Mouse (Mus musculus) kidney, adult 9 months (tissue): ENCODE measurements at regions not wholly inside any gene's neighbourhood (a gene's known extent, or its start where the extent isn't known, plus 50 kb on each side); places are given as distances from the start of the nearest gene placed in this dataset.
A peak's percentile ranks its signal among the peaks of the same experiment; 100 is the strongest.
"Not testable (repeated sequence)": the region's sequence is repeated elsewhere in the genome, so short reads cannot be mapped to it uniquely, and the experiment has no call there.

Experiments used
- DNase-seq: peaks from one replicate; pipeline ENCODE4 v3.0.0; 2022

DNA sequence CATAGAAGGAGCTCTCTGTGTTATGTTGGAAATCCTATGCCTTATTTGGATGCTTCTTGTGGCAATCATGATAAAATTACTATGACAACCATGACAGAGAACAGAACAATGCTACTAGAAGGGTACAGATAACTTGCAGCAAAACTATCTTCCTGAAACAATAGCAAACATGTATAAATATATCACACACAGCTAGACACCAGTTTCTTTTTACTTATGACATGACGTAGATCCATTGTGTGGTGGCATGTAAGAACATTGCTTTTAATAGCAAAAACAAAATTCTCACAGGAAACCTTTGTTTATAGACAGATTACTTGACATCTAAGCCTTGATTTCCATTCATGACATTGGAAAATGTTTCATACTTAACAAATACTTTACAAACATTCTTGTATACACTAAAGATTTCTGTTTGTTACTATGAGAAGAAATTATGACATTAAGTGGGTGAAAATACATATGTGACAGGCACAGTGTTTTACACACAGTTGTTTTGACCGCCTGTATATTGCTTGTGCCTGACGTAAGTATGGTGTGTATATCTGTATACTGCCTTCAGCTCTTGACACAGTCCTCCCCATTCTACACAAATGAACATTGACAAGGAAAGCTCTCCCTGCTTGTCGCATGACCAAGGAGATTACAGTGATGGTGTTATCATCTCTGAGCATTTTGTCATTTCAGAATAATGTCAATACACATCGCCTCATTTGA, 113.6 kb upstream of the Emcn start:
- DNase-seq = no peak

DNA sequence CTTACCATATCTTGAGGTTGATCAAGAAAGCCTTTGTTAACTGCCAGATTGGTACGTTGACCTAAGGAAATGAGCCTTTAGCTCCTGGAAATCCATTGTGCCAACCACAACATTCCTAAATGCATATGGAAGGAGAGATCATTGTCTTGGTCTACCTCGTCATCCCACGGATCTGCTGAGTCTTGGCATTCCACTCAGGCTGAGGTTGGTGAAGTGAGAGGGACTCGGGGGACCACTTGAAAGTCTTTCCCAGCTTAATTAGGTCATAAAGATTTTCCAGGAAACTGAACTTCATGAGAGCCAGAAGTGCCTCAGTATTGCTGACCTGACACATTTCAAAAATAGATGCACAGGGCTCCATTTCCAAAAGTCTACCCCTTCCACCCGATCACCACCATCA, 112.5 kb upstream of the Emcn start:
- DNase-seq = no peak

DNA sequence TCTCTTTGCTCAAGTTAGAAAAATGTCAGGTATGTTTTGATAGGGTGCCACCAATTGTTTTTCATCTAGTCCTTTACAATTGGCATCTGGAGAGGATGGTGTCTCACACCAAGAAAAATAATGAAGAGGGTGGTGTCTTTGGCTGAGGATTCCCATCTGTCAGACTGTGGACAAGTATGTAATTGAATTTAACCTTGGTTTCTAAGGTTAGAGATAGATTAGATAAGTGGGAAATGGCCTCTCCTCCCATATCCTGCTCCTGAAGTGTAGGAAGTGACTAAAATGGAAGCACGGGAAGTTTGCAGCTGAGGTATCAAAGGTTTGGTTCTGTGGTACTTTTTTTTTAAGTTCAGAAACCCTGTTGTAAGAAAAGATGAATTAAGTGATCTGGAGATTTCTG, 98.0 kb upstream of the Emcn start:
- peak; percentile 58 for DNase-seq

DNA sequence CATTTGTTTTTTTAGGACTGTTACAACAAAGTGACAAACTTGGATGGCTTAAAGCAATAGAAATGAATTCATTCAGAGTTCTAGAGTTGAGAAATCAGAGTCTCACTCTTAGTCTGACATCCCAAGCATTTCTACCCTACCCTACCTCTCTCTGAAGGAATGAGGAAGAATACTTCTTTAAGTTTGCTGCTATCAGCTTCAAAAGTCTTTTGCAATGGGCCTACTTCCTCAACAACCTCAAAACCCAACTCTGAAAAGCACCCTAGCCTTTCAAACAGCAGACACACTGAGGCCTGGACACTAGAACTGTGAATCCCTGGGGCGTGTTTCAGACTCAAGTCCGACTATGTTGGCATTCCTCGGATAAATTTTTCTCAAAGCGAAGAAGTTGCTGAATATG, 77.0 kb upstream of the Emcn start:
- DNase-seq = no peak

DNA sequence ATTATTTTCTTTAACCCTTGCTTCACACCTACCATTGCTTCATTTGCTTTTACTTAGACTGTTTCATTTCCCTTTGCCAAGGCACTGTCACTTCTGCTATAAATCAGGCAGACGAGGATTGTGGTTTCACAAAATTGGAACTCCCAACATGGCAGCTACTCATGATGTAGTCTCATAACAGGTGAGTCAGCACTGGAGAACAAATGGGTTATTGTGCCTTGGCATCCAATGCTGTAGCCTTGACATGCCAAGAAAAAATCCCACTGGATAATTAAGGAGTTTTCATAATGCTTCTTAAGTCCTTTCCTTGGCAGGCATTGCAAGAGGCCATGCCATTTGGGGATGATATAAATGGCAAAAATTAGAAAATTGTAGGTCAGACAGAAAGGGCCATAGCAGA, 73.1 kb upstream of the Emcn start:
- no peak for DNase-seq

DNA sequence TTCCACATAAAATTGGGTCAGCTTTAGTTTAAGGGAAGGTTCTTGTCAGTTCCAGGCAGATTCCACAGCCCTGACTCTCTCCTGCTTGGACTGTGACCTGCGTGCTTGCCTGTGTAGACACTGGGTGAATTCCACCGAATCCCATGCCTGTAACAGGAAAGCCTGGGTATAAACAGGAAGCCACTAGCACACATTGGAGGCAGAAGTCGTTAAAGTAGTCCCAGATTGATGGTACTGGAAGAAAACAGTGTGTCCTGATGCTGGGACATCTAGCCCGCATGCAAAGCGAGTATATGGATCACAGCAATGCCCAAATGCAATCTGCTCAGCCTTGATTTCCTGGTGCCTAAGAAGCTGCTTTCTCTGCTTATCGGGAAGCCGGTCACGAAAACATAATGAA, 65.4 kb upstream of the Emcn start:
- peak; percentile 28 for DNase-seq

DNA sequence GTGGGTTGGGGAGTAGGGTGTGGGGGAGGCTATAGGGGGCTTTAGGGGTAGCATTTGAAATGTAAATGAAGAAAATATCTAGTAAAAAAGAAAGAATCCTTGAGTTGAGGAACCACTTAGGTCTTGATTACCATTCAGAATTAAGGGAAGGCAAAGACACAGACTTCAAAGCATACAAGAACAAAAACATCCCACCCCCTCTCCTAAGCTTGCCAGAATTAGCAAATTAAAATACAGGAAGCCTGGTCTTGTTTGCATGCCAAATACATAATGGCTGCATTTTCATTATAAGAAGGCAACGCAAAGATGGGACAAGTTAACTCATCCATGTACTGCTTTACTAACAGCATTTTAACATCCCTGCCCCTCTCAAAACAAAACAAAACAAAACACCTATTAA, 61.6 kb upstream of the Emcn start:
- no peak for DNase-seq

DNA sequence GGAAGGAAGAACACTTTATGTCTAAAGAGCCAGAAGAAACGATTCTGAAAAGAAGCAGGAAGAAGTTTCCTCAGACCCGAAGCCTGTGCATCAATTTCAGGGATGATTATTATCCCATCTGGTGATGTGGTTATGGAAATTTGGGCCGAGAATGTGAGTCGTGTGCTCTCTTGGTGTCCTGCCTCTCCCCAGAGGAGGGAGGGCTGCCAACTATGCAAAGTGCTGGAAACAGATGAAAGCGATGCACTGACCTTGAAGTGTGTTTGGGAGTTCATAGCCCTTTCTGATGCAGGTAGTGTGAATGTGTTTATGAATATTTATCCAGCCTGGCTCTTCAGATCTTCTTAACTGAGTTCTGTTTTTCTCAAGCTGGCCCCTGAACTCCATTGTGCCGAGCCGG, 59.8 kb upstream of the Emcn start:
- peak; percentile 13 for DNase-seq

DNA sequence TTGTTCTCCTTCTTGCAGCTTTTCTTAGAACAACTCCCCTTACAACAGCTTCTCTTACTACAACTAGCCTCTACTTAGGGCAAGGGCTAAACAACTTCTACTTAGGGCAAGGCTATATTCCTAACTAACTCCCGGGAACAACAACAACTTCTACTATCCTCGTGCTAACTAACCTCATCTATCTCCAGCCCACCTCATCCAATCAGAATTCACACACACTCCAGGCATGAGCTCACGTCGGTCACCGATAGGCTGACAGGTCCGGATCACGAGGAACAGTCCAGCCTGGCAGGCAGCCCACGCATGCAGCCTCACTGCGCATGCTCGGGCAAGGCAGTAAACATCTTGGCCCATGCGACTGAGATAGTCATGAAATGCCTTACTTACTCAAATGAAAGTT, 53.3 kb upstream of the Emcn start:
- not testable (repeated sequence) for DNase-seq

DNA sequence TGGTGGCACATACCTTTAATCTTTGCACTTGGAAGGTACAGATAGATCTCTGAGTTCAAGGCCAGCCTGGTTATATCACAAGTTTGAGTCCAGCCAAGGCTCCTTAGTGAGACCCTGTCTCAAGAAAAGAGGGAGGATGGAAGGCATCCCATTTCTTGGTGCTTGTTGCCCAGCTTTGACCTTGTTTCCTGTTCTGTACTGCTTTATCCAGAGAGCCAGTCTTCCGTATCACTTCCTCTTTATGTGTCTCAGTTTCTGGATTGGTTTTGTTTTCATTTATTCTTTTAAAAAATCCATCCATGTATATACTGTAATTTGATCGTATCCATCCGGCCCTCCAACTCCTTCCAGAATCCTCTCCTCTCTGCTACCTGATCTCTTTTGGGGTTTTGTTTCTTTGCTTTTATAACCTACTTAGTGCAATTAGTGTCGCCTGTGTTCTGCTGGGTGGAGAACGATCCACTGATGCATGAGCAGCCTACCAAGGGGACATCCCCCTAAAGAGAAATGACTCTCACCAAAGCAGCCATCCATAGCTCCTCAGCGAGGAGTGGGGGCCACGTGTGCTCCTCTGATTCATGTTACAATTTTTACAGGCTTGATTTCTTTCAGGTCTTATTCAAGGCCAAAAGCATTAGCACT, 52.4 kb upstream of the Emcn start:
- DNase-seq = no peak

DNA sequence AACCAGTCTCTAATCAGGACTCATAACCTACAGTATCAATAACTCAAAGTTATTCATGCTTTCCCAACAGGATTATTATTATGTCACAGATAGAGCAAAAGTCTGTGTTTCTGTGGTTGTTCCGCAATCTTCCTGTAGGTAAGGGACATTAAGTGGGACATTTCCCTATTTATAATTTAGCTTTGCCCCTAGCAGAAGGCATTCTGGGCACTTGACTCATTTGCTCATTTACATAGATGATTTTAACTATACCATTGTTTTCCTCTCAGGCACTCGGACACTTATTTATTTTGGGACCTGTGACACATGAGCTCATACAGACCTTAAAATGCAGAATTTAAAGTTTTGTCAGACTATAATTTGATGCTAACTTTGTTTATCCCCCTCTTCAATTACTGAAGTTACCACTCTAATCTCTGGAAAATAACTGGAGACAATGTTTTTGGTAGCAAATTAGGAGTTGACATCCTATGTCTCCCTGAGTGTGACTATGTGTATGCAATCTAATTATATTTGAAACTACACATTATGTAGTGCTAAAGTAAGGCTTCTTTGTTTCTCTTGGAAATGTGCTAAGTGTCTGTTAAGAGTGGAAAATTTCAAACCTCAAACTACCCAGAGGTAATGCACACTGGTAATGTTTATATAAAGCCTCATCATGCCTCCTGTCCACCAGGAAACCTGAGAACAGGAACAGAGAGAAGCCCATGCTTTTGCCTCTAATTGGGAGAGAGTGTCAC, 51.8 kb upstream of the Emcn start:
- no peak for DNase-seq

DNA sequence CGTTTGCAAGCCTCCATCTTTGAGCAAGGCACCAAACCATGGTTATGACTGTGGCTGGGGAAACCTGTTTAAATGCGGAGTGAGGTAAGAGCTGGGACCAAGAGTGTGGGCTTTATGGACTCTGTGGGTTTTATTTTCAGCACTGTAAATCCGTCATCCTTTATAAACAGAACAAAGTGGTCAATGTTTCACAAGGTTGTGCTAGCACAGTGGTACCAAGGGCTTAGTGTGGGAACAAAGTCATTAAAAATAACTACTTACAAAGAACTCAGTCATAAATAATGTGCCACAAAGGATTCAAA, 51.2 kb upstream of the Emcn start:
- DNase-seq = no peak
